Mouse (Mus musculus) lung, embryonic 15.5 days (tissue): Measurements from ENCODE around the gene Oxsr1. TPM values are rescaled to one million over a fixed set of nuclear protein-coding genes. Genes with fewer than 3 reads are reported as not detected.
"Not testable (repeated sequence)": the region's sequence is repeated elsewhere in the genome, so short reads cannot be mapped to it uniquely, and the experiment has no call there.

Experiments used
- ATAC-seq: fragments of 200-750 bp; cut with Nextera tagmentation; 2 replicates; pipeline ENCODE4 v1.8.0; 2017; ENCODE audit warnings: moderate number of reproducible peaks, borderline replicate concordance; ENCODE audit not compliant: low FRiP score, low TSS enrichment; ENCODE audit errors: extremely low read depth
- H3K27ac ChIP-seq: fragments of 300-500 bp; sonication (generic); 2 replicates; pipeline ENCODE4 v1.5.1; 2015; ENCODE audit warnings: moderate library complexity, mild to moderate bottlenecking, inconsistent platforms
- H3K27me3 ChIP-seq: fragments of 300-500 bp; sonication (generic); 2 replicates; pipeline ENCODE4 v1.6.1; 2015; ENCODE audit warnings: inconsistent platforms
- H3K36me3 ChIP-seq: fragments of 300-500 bp; sonication (generic); 2 replicates; pipeline ENCODE4 v1.6.1; 2015; ENCODE audit warnings: inconsistent platforms
- H3K4me1 ChIP-seq: fragments of 300-500 bp; sonication (generic); 2 replicates; pipeline ENCODE4 v1.6.1; 2015; ENCODE audit warnings: inconsistent platforms
- H3K4me2 ChIP-seq: fragments of 300-500 bp; sonication (generic); 2 replicates; pipeline ENCODE4 v1.6.1; 2015; ENCODE audit warnings: inconsistent platforms, mild to moderate bottlenecking, moderate library complexity
- H3K4me3 ChIP-seq: fragments of 300-500 bp; sonication (generic); 2 replicates; pipeline ENCODE4 v1.5.1; 2015; ENCODE audit warnings: mild to moderate bottlenecking, inconsistent platforms
- H3K9ac ChIP-seq: fragments of 300-500 bp; sonication (generic); 2 replicates; pipeline ENCODE4 v1.6.1; 2015; ENCODE audit warnings: inconsistent platforms
- H3K9me3 ChIP-seq: fragments of 300-500 bp; sonication (generic); 2 replicates; pipeline ENCODE4 v1.6.1; 2016; ENCODE audit warnings: inconsistent platforms
- WGBS: fragments of 180-500 bp; shearing (Covaris S2); methylation state at CpG from one replicate; pipeline ENCODE4 v1.1.7; 2015; 5-methylcytosine and 5-hydroxymethylcytosine counted together
- polyA plus RNA-seq: library from polyadenylated mRNA; unstranded; fragments of >200 nt; fragmentation: Nextera tagmentation; extraction: Ambion mirVana; gene quantifications from 2 replicates; pipeline ENCODE4 v1.2.1, GENCODE M21; 2015

Oxsr1 gene
- 10.3 and 11.3 TPM in 2 replicates for polyA plus RNA-seq

DNA sequence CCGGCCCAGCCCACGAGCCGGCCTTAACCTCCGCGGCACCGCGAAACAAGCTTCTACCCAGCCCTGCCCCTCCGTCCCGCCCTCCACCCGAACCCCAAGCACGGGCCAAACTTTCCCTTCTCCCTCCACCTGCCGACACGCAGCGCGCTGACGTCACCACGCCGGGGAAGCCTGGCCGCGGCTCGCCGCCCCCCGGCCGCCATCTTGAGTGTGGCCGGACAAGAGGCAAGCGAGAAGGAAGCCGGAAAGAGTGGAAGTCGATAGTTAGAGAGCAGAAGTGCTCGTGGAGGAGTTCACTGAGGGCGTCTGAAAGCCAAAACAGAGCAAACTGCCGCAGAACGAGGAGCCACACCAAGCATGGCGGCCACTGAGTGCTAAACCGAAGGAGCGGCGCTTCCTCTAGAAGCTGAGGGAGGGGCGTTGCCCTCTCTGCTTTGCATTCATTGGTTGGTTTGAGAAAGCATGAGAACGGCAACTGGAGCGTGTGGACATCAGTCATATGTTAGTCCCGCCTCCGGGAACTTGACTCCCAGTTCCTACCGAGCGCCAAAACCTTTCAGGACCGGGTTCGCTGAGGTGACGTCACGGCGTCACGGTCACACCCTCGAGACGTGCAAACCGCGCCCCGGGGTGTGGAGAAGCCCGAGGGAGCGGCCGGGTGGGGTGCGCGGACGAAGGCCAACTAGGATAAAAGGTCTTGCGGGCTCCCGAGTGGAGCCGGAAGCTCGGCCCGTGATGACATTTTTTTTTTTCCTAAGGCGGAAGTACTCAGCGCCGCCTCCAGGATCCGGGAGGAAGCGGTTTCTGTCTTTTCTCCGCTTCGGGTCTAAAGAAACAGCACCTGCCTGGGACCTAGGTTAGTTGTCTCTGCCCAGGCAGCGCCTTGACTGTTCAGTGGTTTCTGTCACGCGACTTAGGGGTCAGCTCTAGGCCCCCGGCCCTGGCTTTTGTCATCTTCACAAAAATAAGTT, at the start of gene Oxsr1:
Gene Oxsr1 (minus strand): TSS at position 139 of the 971 bp plus-strand sequence.
- peak within 1 kb of the TSS; percentile 94 for H3K4me2 ChIP-seq
- H3K27me3 ChIP-seq = no peaks in the 10 kb centered on the region
- H3K36me3 ChIP-seq = no peaks in the 10 kb centered on the region
- ATAC-seq = peak; percentile 96
- H3K4me3 ChIP-seq = peak within 1 kb of the TSS; percentile 88
- no peaks in the 10 kb centered on the region for H3K9me3 ChIP-seq
- peak within 1 kb of the TSS; percentile 74 for H3K9ac ChIP-seq
- peak within 1 kb of the TSS; percentile 87 for H3K27ac ChIP-seq
- WGBS = under 1% methylated on average over 76 of the region's 76 CpGs
- H3K4me1 ChIP-seq = peaks cover 20% of the 10 kb centered on the region

DNA sequence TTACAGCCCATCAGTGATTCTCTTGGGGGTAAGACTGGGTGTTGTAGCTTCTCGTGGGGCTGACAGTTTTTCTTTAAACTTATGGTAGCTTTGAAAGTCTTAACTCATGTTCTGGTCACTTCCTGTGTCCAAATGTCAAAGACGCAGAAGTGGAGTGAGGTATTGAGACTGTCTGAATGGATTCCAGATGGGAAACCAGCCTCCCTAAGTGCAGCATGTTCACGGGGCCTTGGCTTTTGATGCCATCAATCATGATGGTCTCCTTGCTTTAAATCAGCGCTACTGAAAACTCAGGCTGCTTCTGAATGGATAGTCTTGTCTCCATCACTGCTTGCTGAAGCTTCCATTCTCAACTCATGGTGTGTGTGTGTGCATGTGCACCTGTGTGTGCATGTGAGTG, 49.0 kb upstream of the Oxsr1 start:
- 56% methylated on average over 4 of the region's 4 CpGs for WGBS
- no peaks in the 10 kb centered on the region for H3K4me1 ChIP-seq
- no peak for ATAC-seq

GRCm38 (mm10) chr9:119370770-119371169, 48.5 kb upstream of the Oxsr1 start:
- not testable (repeated sequence) for H3K4me1 ChIP-seq, H3K36me3 ChIP-seq, H3K4me3 ChIP-seq, H3K4me2 ChIP-seq, ATAC-seq, H3K27ac ChIP-seq, H3K9ac ChIP-seq, H3K27me3 ChIP-seq, H3K9me3 ChIP-seq
- 81% methylated on average over 4 of the region's 4 CpGs for WGBS

More for the DNA sequence above, 49.0 kb upstream of the Oxsr1 start:
- no peak overlapping the region for H3K9ac ChIP-seq
- H3K9me3 ChIP-seq = no peaks in the 10 kb centered on the region
- no peaks in the 10 kb centered on the region for H3K27me3 ChIP-seq
- no peak overlapping the region for H3K27ac ChIP-seq
- H3K36me3 ChIP-seq = no peaks in the 10 kb centered on the region
- no peak overlapping the region for H3K4me3 ChIP-seq
- no peak overlapping the region for H3K4me2 ChIP-seq

DNA sequence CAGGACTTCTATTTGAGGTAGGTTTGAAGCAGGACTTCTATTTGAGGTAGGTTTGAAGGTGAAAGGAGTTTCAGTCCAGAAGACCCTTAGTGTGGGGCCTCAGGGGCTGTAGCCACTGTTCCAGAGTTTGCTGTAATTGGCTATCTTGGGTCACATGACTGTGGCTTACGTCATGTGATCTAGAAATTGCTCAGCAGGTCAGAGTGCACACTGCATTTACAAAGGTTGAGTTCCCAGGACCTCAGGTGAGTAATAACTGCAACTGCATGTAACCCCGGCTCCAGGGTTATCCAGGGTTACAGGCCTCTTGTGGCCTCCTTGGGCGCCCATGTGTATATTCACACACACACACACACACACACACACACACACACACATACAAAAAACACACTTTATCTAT, 46.1 kb upstream of the Oxsr1 start:
- no peaks in the 10 kb centered on the region for H3K4me1 ChIP-seq
- no peaks in the 10 kb centered on the region for H3K36me3 ChIP-seq
- 89% methylated on average over 3 of the region's 3 CpGs for WGBS
- H3K9ac ChIP-seq = no peak overlapping the region
- H3K27me3 ChIP-seq = no peaks in the 10 kb centered on the region
- no peak overlapping the region for H3K4me3 ChIP-seq
- H3K27ac ChIP-seq = no peak overlapping the region
- ATAC-seq = no peak
- H3K4me2 ChIP-seq = no peak overlapping the region
- H3K9me3 ChIP-seq = no peaks in the 10 kb centered on the region

DNA sequence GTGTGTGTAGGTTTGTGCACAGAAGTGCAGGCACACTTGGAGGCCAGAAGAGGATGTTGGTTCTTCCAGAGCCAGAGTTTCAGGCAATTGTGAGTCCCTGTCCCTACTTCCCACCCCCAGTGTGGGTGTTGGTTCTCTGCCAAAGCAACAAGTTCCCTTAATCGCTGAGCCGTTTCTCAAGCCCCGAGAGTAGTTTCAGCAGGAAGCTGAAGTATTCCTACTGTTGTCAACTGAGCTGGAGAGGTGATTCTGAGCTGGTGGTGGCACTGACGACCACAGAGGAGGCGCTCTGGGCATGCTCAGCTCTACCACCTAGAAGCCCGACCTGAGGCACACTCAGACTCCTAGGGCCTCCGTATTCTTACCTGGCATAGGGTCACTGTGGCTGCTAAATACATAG, 43.1 kb upstream of the Oxsr1 start, which contains the start of gene Slc22a14:
Gene Slc22a14 (minus strand): TSS at position 270 of the 400 bp plus-strand sequence.
- no peak within 1 kb of the TSS for H3K27ac ChIP-seq
- no peak within 1 kb of the TSS for H3K4me3 ChIP-seq
- WGBS = 50% methylated on average over 7 of the region's 7 CpGs
- H3K36me3 ChIP-seq = no peaks in the 10 kb centered on the region
- no peak within 1 kb of the TSS for H3K9ac ChIP-seq
- no peaks in the 10 kb centered on the region for H3K27me3 ChIP-seq
- no peaks in the 10 kb centered on the region for H3K4me1 ChIP-seq
- H3K4me2 ChIP-seq = no peak within 1 kb of the TSS
- H3K9me3 ChIP-seq = no peaks in the 10 kb centered on the region
- ATAC-seq = no peak; the same call in 1 of the 2 replicates

DNA sequence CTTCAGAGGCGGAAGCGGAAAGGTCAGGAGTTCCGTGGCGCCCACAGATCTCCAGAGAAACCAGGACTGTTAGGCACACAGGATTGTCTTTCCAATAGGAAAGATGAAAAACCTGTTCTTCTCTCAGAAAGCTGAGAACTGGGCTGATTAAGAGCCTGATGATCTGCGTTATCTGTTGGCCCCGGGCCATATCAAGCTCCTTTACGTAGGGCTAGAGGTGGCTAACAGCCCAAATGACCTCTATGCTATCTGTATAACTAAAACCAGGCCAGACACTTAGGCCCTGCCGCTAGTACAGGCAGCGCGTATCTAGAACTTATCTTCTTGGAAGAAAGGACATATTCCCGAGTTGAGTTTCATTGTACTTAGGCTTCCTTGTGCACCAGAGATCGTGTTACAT, 41.0 kb upstream of the Oxsr1 start:
- H3K27ac ChIP-seq = no peak overlapping the region
- H3K4me1 ChIP-seq = 0 out of 2 replicates have a peak, but pooled peaks cover 2% of the 10 kb centered on the region
- no peaks in the 10 kb centered on the region for H3K27me3 ChIP-seq
- no peak overlapping the region for H3K4me3 ChIP-seq
- no peak overlapping the region for H3K9ac ChIP-seq
- 73% methylated on average over 12 of the region's 12 CpGs for WGBS
- ATAC-seq = no peak
- H3K9me3 ChIP-seq = no peaks in the 10 kb centered on the region
- H3K36me3 ChIP-seq = no peaks in the 10 kb centered on the region
- H3K4me2 ChIP-seq = no peak overlapping the region

DNA sequence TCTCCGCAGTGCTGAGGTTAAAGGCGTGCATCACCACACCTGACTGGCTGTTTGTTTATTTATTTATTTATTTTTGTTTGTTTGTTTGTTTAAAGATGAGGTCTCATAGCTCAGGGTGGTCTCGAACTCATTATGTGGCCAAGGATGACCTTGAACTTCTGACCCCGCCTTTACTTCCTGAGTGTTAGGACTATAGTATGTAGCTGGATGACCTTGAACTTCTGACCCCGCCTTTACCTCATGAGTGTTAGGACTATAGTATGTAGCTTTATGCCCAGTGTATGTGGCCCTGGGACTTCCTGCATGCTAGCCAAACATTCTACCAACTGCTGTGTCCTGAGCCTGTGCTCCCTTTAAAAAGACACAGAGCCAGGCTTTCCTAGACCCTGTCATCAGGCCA, 39.2 kb upstream of the Oxsr1 start:
- no peak overlapping the region for H3K4me3 ChIP-seq
- H3K27me3 ChIP-seq = no peaks in the 10 kb centered on the region
- WGBS = 92% methylated on average over 5 of the region's 5 CpGs
- no peak for ATAC-seq
- no peak overlapping the region for H3K27ac ChIP-seq
- 0 out of 2 replicates have a peak, but pooled peaks cover 6% of the 10 kb centered on the region for H3K4me1 ChIP-seq
- H3K4me2 ChIP-seq = no peak overlapping the region
- H3K36me3 ChIP-seq = no peaks in the 10 kb centered on the region
- no peak overlapping the region for H3K9ac ChIP-seq
- no peaks in the 10 kb centered on the region for H3K9me3 ChIP-seq

GRCm38 (mm10) chr9:119358058-119358429, 35.8 kb upstream of the Oxsr1 start:
- Histone ChIP-seq H3K4me1 (0 out of 2 replicates have a peak, but pooled peaks cover 6% of the 10 kb centered on the region), H3K36me3 (no peaks in the 10 kb centered on the region), H3K4me3 (peak overlapping the region; percentile 71), H3K27me3 (no peaks in the 10 kb centered on the region), H3K9ac (peak overlapping the region; percentile 68; the same call in 1 of the 2 replicates), H3K27ac (no peak overlapping the region), H3K4me2 (peak overlapping the region; percentile 97), H3K9me3 (no peaks in the 10 kb centered on the region)
- ATAC-seq = no peak; the same call in 1 of the 2 replicates
- WGBS = 31% methylated on average over 9 of the region's 9 CpGs

DNA sequence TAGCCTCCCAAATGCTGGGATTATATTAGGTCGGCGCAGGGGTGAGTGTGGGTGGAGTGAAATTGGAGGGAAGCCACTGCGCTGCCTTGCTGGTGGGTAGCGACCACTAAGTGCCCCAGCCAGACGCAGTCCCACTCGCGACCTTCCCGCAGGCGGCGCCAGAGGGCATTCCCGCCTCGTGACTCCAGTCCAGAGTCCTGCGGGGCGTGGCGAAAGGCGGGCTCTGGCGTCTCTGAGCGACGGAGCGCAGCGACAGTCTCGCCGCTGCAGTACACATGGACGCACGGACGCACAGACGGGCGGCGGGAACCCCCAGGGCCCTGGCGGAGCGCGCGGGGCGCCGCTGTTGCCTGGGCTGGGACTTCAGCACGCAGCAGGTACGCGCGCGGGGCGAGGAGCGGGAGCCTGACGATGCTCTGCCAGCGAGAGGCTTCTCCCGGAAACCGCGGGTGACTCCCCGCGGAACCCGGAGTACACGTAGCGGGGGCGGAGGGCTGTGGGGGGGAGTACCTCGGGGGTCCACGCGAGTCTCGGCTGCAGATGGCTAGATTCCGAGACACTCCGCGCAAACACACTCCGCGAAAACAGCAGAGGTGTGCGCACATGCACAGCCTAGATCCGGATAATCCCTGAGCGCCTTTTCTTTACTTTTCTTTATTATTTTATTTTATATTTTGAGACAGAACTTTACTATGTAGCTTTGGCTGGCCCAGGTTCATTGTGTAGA, 35.3 kb upstream of the Oxsr1 start, which contains the start of gene Xylb:
Gene Xylb (plus strand): TSS at position 51 of the 727 bp plus-strand sequence.
- Histone ChIP-seq H3K4me2 (peak within 1 kb of the TSS; percentile 97), H3K4me1 (0 out of 2 replicates have a peak, but pooled peaks cover 6% of the 10 kb centered on the region), H3K4me3 (peak within 1 kb of the TSS; percentile 71), H3K9me3 (no peaks in the 10 kb centered on the region), H3K27ac (no peak within 1 kb of the TSS), H3K27me3 (no peaks in the 10 kb centered on the region), H3K36me3 (no peaks in the 10 kb centered on the region), H3K9ac (peak within 1 kb of the TSS; percentile 68)
- ATAC-seq = peak; percentile 89
- WGBS = 2% methylated on average over 65 of the region's 65 CpGs

- 46% methylated on average over 6 of the region's 6 CpGs for WGBS
- Histone ChIP-seq H3K4me3 (no peak overlapping the region), H3K9me3 (no peaks in the 10 kb centered on the region), H3K27me3 (no peaks in the 10 kb centered on the region), H3K9ac (no peak overlapping the region), H3K4me1 (0 out of 2 replicates have a peak, but pooled peaks cover 6% of the 10 kb centered on the region), H3K36me3 (peaks cover 8% of the 10 kb centered on the region), H3K27ac (no peak overlapping the region), H3K4me2 (no peak overlapping the region)
- no peak for ATAC-seq
These were observed 33.7 kb upstream of the Oxsr1 start for GRCm38 (mm10) chr9:119355943-119356342.

DNA sequence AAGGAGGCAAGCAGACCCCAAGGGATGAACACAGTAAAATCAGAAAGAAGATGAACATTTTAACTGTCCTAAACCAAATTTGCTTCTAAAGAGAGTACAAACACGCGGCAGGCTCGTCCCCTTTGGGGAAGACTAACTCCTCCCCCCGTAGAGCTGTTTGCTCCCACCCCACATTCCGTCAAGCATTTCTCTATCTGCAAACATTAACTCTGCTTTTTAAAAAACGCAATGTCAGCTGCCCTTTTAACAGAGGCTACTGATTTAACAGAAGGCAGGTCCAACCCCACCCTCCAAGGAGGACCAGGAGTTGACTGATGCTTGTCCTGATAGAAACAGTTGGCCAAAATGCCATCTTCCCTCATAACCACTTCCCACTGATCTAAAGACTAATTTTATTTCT, 31.7 kb upstream of the Oxsr1 start:
- 48% methylated on average over 6 of the region's 6 CpGs for WGBS
- no peak overlapping the region for H3K27ac ChIP-seq
- H3K9me3 ChIP-seq = no peaks in the 10 kb centered on the region
- H3K9ac ChIP-seq = no peak overlapping the region
- ATAC-seq = no peak
- no peak overlapping the region for H3K4me3 ChIP-seq
- H3K36me3 ChIP-seq = peaks cover 18% of the 10 kb centered on the region
- no peaks in the 10 kb centered on the region for H3K27me3 ChIP-seq
- 0 out of 2 replicates have a peak, but pooled peaks cover 6% of the 10 kb centered on the region for H3K4me1 ChIP-seq
- no peak overlapping the region for H3K4me2 ChIP-seq
